Mouse (Mus musculus) myocyte (in vitro differentiated cells): ENCODE measurements around the gene Dapk3. TPM values are rescaled to one million over a fixed set of nuclear protein-coding genes. Genes with fewer than 3 reads are reported as not detected.

Experiments
- H3K27me3 ChIP-seq: one replicate; pipeline ENCODE4 v1.6.1; 2011; ENCODE audit not compliant: control insufficient read depth, insufficient read depth, insufficient read length
- H3K36me3 ChIP-seq: one replicate; pipeline ENCODE4 v1.6.1; 2011; ENCODE audit not compliant: control insufficient read depth, insufficient read depth
- H3K4me2 ChIP-seq: one replicate; pipeline ENCODE4 v1.6.1; 2011; ENCODE audit warnings: low read depth, control low read depth
- H3K4me3 ChIP-seq: one replicate; pipeline ENCODE4 v1.5.1; 2011; ENCODE audit warnings: mild to moderate bottlenecking, control low read depth, moderate library complexity
- H3K79me2 ChIP-seq: one replicate; pipeline ENCODE4 v1.6.1; 2011; ENCODE audit not compliant: control insufficient read depth, insufficient read depth
- H3ac ChIP-seq: one replicate; pipeline ENCODE4 v1.6.1; 2011; ENCODE audit not compliant: control insufficient read depth, insufficient read length
- CEBPB ChIP-seq: IDR thresholded peaks from 2 replicates; pipeline ENCODE4 v1.6.1; 2011; ENCODE audit warnings: mild to moderate bottlenecking, moderate library complexity; ENCODE audit not compliant: poor library complexity, insufficient read depth, severe bottlenecking
- E2F4 ChIP-seq: IDR thresholded peaks from one replicate; pipeline ENCODE4 v1.6.1; 2011; ENCODE audit warnings: mild to moderate bottlenecking, control low read depth, moderate library complexity; ENCODE audit not compliant: insufficient read depth
- MAX ChIP-seq: IDR thresholded peaks from one replicate; pipeline ENCODE4 v1.6.1; 2011; ENCODE audit warnings: low read depth, mild to moderate bottlenecking, control low read depth
- MYOD1 ChIP-seq, 3 experiments: IDR thresholded peaks; one replicate each; pipeline ENCODE4 v1.6.1; 2011; ENCODE audit warnings: control low read depth in 2 of 3, low read depth in 2 of 3, mild to moderate bottlenecking in 2 of 3, moderate library complexity in 1 of 3; ENCODE audit not compliant: insufficient read length in 2 of 3, control insufficient read depth in 1 of 3
- MYOG ChIP-seq, 3 experiments: IDR thresholded peaks; one replicate each; pipeline ENCODE4 v1.6.1; 2011; ENCODE audit warnings: control low read depth in 2 of 3, low read depth in 2 of 3, mild to moderate bottlenecking in 2 of 3; ENCODE audit not compliant: insufficient read length in 2 of 3, control insufficient read depth in 1 of 3, insufficient read depth in 1 of 3
- POLR2A ChIP-seq: IDR thresholded peaks from one replicate; pipeline ENCODE4 v1.6.1; 2011; ENCODE audit warnings: low read depth, mild to moderate bottlenecking, control low read depth, moderate library complexity; ENCODE audit not compliant: insufficient read length
- POLR2AphosphoS2 ChIP-seq: IDR thresholded peaks from one replicate; pipeline ENCODE4 v1.6.1; 2011; ENCODE audit warnings: low read depth, control low read depth; ENCODE audit not compliant: insufficient read length
- REST ChIP-seq: IDR thresholded peaks from one replicate; pipeline ENCODE4 v1.6.1; 2011; ENCODE audit warnings: mild to moderate bottlenecking, control low read depth, moderate library complexity; ENCODE audit not compliant: insufficient read depth, insufficient read length
- SRF ChIP-seq: IDR thresholded peaks from one replicate; pipeline ENCODE4 v1.6.1; 2011; ENCODE audit warnings: low read depth; ENCODE audit not compliant: control insufficient read depth, insufficient read length
- TCF12 ChIP-seq: IDR thresholded peaks from one replicate; pipeline ENCODE4 v1.6.1; 2011; ENCODE audit warnings: mild to moderate bottlenecking, control low read depth; ENCODE audit not compliant: poor library complexity, insufficient read depth, severe bottlenecking
- TCF3 ChIP-seq: IDR thresholded peaks from one replicate; pipeline ENCODE4 v1.6.1; 2011; ENCODE audit warnings: low read depth, control low read depth; ENCODE audit not compliant: insufficient read length
- USF1 ChIP-seq: IDR thresholded peaks from one replicate; pipeline ENCODE4 v1.6.1; 2011; ENCODE audit warnings: low read depth, mild to moderate bottlenecking, control low read depth, moderate library complexity
- polyA plus RNA-seq: library from polyadenylated mRNA; unstranded; fragments of >200 nt; fragmentation: generic; extraction: Trizol; gene quantifications from one replicate; pipeline ENCODE4 v1.2.1, GENCODE M21; 2012; ENCODE audit warnings: missing spikeins

Dapk3 gene
- polyA plus RNA-seq, 1 experiment: 120 TPM

DNA sequence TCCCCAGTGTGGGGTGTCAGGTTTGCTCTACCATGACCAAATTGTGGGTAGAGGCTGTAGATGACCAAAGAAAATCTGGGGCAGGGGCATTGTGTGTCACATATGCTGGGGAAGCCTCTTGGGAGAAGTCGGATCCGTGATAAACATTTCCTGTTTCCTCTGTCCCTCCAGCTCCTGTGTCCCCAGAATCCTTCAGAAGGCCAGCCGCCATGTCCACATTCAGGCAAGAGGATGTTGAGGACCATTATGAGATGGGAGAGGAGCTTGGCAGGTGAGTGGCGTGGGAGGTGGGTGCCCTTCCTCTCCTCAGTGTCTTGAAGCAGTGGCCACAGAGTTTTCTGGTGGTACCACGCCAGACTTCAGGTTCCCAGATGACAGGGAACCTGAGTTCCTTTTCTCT is 1.0 kb downstream of the Dapk3 start, which contains the start of gene 4930442H23Rik:
Gene 4930442H23Rik, minus strand, starts transcription at position 45 of the 400 bp plus-strand sequence.
- Histone ChIP-seq H3K4me2 (peak within 1 kb of the TSS; percentile 81), H3K27me3 (no peaks in the 10 kb centered on the region), H3ac (peak within 1 kb of the TSS; percentile 30), H3K79me2 (peaks cover 38% of the 10 kb centered on the region), H3K36me3 (peaks cover 30% of the 10 kb centered on the region), H3K4me3 (peak within 1 kb of the TSS; percentile 66)
- TF ChIP-seq TCF3 (no peak), MYOD1 (IDR thresholded peaks at IDR 0.05; ENCODE audit: control insufficient read depth in 1 of 3, insufficient read length in 2 of 3, low read depth in 2 of 3) (no peak), E2F4 (no peak), USF1 (no peak), CEBPB (no peak), MAX (no peak), TCF12 (no peak), POLR2AphosphoS2 (no peak), MYOG (IDR thresholded peaks at IDR 0.05; ENCODE audit: control insufficient read depth in 1 of 3, insufficient read depth in 1 of 3, insufficient read length in 2 of 3, low read depth in 2 of 3) (no peak), POLR2A (no peak)

DNA sequence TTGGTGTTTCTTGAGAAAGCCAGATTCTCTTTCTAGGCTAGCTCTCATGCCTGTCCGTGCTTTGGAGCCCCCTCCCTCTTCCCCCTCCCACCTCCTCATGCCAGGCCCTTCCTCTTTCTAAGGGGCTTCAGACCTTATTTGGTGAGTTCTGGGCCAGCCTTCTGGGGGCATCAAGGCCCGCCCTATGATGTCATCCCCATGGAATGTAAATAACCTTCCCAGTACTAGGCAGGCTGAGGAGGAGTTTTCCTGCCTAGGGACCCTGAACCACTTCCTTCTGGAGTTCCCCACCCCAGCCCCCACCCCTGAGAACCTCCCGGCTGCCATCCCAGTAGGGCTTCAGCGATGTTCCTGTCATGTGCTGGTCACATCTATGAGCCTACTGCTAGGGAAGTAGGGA is 2.0 kb downstream of the Dapk3 start:
- peaks cover 29% of the 10 kb centered on the region for H3K79me2 ChIP-seq
- H3ac ChIP-seq: no peak overlapping the region
- H3K4me3 ChIP-seq: no peak overlapping the region
- peaks cover 22% of the 10 kb centered on the region for H3K36me3 ChIP-seq
- H3K27me3 ChIP-seq: no peaks in the 10 kb centered on the region
- H3K4me2 ChIP-seq: peak overlapping the region; percentile 81
- TF ChIP-seq USF1 (no peak), TCF3 (no peak), MAX (no peak), POLR2AphosphoS2 (no peak), REST (no peak), CEBPB (no peak), E2F4 (no peak), TCF12 (no peak), POLR2A (no peak)

DNA sequence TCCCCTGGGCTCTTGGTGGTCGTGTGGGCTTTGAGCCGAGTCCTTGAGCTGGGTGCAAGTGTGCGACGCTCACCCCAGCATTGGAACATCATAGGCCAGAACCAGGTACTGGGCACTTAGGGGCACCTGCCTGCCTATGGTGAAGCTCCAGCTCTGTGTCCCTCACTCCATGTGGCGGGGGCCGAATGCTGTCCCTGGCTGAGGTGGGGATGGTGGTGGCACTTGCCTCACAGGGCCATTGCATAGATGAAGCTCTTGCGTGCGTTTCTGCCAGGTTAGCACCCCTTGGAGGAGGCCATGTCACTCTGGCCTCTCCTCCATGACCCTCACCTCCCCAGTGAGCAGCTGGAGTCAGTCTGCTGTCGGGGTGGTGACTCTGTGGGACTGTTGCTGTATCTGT is 4.4 kb downstream of the Dapk3 start:
- H3K36me3 ChIP-seq: peaks cover 5% of the 10 kb centered on the region
- TF ChIP-seq POLR2A: peak; percentile 24
- TF ChIP-seq TCF3: no peak
- no peak for TF ChIP-seq E2F4
- no peak for TF ChIP-seq TCF12
- no peak for TF ChIP-seq USF1
- no peak for TF ChIP-seq CEBPB
- no peak for TF ChIP-seq MYOG (IDR thresholded peaks at IDR 0.05; ENCODE audit: control insufficient read depth in 1 of 3, insufficient read depth in 1 of 3, insufficient read length in 2 of 3, low read depth in 2 of 3)
- peak; percentile 32 for TF ChIP-seq POLR2AphosphoS2
- no peaks in the 10 kb centered on the region for H3K27me3 ChIP-seq
- H3K4me2 ChIP-seq: no peak overlapping the region
- no peak overlapping the region for H3K4me3 ChIP-seq
- peaks cover 23% of the 10 kb centered on the region for H3K79me2 ChIP-seq
- no peak overlapping the region for H3ac ChIP-seq

DNA sequence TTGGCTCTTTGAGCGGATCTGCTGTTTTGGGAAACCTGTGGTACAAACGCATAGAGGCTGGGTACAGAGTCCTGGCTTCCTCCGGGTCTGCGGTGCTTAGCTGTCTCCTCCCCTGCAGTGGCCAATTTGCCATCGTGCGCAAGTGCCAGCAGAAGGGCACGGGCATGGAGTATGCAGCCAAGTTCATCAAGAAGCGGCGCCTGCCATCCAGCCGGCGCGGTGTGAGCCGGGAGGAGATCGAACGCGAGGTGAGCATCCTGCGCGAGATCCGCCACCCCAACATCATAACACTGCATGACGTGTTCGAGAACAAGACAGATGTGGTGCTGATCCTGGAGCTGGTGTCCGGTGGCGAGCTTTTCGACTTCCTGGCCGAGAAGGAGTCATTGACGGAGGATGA is 7.0 kb downstream of the Dapk3 start:
- TF ChIP-seq CEBPB (no peak), SRF (no peak), E2F4 (no peak), MAX (no peak), TCF3 (no peak), REST (no peak), TCF12 (no peak), MYOG (IDR thresholded peaks at IDR 0.05; ENCODE audit: control insufficient read depth in 1 of 3, insufficient read depth in 1 of 3, insufficient read length in 2 of 3, low read depth in 2 of 3) (no peak), POLR2AphosphoS2 (no peak), POLR2A (no peak), MYOD1 (IDR thresholded peaks at IDR 0.05; ENCODE audit: control insufficient read depth in 1 of 3, insufficient read length in 2 of 3, low read depth in 2 of 3) (no peak), USF1 (no peak)
- no peak overlapping the region for H3K4me3 ChIP-seq
- H3K79me2 ChIP-seq: peaks cover 12% of the 10 kb centered on the region
- H3ac ChIP-seq: no peak overlapping the region
- H3K27me3 ChIP-seq: no peaks in the 10 kb centered on the region
- H3K4me2 ChIP-seq: no peak overlapping the region
- H3K36me3 ChIP-seq: peaks cover 5% of the 10 kb centered on the region
